Mouse (Mus musculus): ENCODE results near the gene Fstl5.
A peak's percentile ranks its signal among the peaks of the same experiment; 100 is the strongest.

Fstl5 gene

GRCm38 (mm10) chr3:76074060-76074707, at the start of gene Fstl5:
Gene Fstl5, plus strand, starts transcription at chr3:76074270.
- DNase-seq (ENCODE audit: extremely low spot score): peak; percentile 91

GRCm38 (mm10) chr3:76025523-76025922, 48.5 kb upstream of the Fstl5 start:
- DNase-seq (ENCODE audit: extremely low spot score): no peak

GRCm38 (mm10) chr3:76051124-76051523, 22.9 kb upstream of the Fstl5 start:
- no peak for DNase-seq (ENCODE audit: extremely low spot score)

- no peak for DNase-seq (ENCODE audit: extremely low spot score)
Measured at GRCm38 (mm10) chr3:76061996-76062395, 12.1 kb upstream of the Fstl5 start.

- DNase-seq (ENCODE audit: extremely low spot score): peak; percentile 73
Measured at GRCm38 (mm10) chr3:76067920-76068319, 6.2 kb upstream of the Fstl5 start.

- no peak for DNase-seq (ENCODE audit: extremely low spot score)
Measured at GRCm38 (mm10) chr3:76072826-76073225, 1.2 kb upstream of the Fstl5 start.

- no peak for DNase-seq (ENCODE audit: extremely low spot score)
Measured at GRCm38 (mm10) chr3:76140445-76140844, 66.4 kb downstream of the Fstl5 start.

- no peak for DNase-seq (ENCODE audit: extremely low spot score)
Measured at GRCm38 (mm10) chr3:76147846-76148245, 73.8 kb downstream of the Fstl5 start.

- no peak for DNase-seq (ENCODE audit: extremely low spot score)
Measured at GRCm38 (mm10) chr3:76238834-76239233, 164.8 kb downstream of the Fstl5 start.

- no peak for DNase-seq (ENCODE audit: extremely low spot score)
Measured at GRCm38 (mm10) chr3:76251385-76251784, 177.3 kb downstream of the Fstl5 start.

GRCm38 (mm10) chr3:76292993-76293392, 218.9 kb downstream of the Fstl5 start:
- DNase-seq (ENCODE audit: extremely low spot score): no peak

GRCm38 (mm10) chr3:76294394-76294793, 220.3 kb downstream of the Fstl5 start:
- peak; percentile 11 for DNase-seq (ENCODE audit: extremely low spot score)

GRCm38 (mm10) chr3:76301026-76301773, 227.1 kb downstream of the Fstl5 start:
- no peak for DNase-seq (ENCODE audit: extremely low spot score)

GRCm38 (mm10) chr3:76316991-76317390, 242.9 kb downstream of the Fstl5 start:
- no peak for DNase-seq (ENCODE audit: extremely low spot score)

- no peak for DNase-seq (ENCODE audit: extremely low spot score)
Measured at GRCm38 (mm10) chr3:76319531-76319930, 245.5 kb downstream of the Fstl5 start.

- DNase-seq (ENCODE audit: extremely low spot score): no peak
Measured at GRCm38 (mm10) chr3:76322431-76322830, 248.4 kb downstream of the Fstl5 start.

GRCm38 (mm10) chr3:76336922-76337321, 262.9 kb downstream of the Fstl5 start:
- DNase-seq (ENCODE audit: extremely low spot score): no peak

GRCm38 (mm10) chr3:76367000-76367399, 292.9 kb downstream of the Fstl5 start:
- DNase-seq (ENCODE audit: extremely low spot score): no peak

- no peak for DNase-seq (ENCODE audit: extremely low spot score)
Measured at GRCm38 (mm10) chr3:76369910-76370309, 295.8 kb downstream of the Fstl5 start.

- no peak for DNase-seq (ENCODE audit: extremely low spot score)
Measured at GRCm38 (mm10) chr3:76428775-76429372, 354.8 kb downstream of the Fstl5 start.

GRCm38 (mm10) chr3:76467229-76467874, 393.3 kb downstream of the Fstl5 start:
- DNase-seq (ENCODE audit: extremely low spot score): no peak

- DNase-seq (ENCODE audit: extremely low spot score): no peak
Measured at GRCm38 (mm10) chr3:76468147-76468546, 394.1 kb downstream of the Fstl5 start.

All from embryo, embryonic 9.5 days (tissue).